Mouse (Mus musculus) liver, postnatal 0 days (tissue): Measurements from ENCODE around the gene Lgr6.

Source experiments
- CTCF ChIP-seq: sonication (generic); IDR thresholded peaks from 2 replicates; pipeline ENCODE4 v1.5.1; 2016; ENCODE audit warnings: antibody characterized with exemption, low read depth
- EP300 ChIP-seq: IDR thresholded peaks from 2 replicates; pipeline ENCODE4 v1.6.1; 2016; ENCODE audit warnings: antibody characterized with exemption, low read depth, mild to moderate bottlenecking

DNA sequence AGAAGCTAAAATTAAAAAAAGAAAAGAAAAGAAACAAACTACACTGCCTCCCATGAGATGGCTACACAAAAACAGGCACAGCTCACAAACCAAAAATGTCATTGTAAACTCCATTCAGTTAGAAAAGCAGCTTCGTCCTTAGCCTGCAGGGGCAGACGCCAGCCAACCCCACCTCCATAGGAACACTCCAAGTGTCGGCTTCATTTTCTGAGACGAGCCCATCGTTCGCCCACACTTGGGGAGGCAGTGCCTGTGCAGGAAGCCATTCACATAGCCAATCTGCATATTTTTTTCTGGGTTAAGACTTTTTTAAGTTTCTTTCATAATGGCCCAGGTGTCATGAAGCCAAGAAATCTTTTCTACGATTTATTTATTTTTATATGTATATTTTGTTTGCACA is 157.5 kb downstream of the Lgr6 start:
- TF ChIP-seq CTCF (no peak), EP300 (no peak)
